Mouse (Mus musculus) liver, embryonic 11.5 days (tissue): ENCODE data around the gene Cyp2c29. TPM values are rescaled to one million over a fixed set of nuclear protein-coding genes. Genes with fewer than 3 reads are reported as not detected.
"Not testable (repeated sequence)": the region's sequence is repeated elsewhere in the genome, so short reads cannot be mapped to it uniquely, and the experiment has no call there.

Source experiments
- ATAC-seq: fragments of 200-750 bp; cut with Nextera tagmentation; replicated peaks from 2 replicates; pipeline ENCODE4 v1.8.0; 2017; ENCODE audit warnings: moderate number of reproducible peaks, mild to moderate bottlenecking, moderate TSS enrichment, moderate library complexity; ENCODE audit not compliant: low FRiP score
- DNase-seq: peaks from one replicate; pipeline ENCODE4 v3.0.0-alpha.2; 2017; ENCODE audit warnings: low spot score
- H3K27ac ChIP-seq: fragments of 300-500 bp; sonication (generic); 2 replicates; pipeline ENCODE4 v1.5.1; 2014; ENCODE audit warnings: mild to moderate bottlenecking, low read depth, low read length, control low read depth
- H3K27me3 ChIP-seq: fragments of 300-500 bp; sonication (generic); replicated peaks from 2 replicates; pipeline ENCODE4 v1.6.1; 2014; ENCODE audit warnings: low read length, mixed read lengths; ENCODE audit not compliant: control insufficient read depth, insufficient read depth
- H3K36me3 ChIP-seq: fragments of 300-500 bp; sonication (generic); 2 replicates; pipeline ENCODE4 v1.6.1; 2014; ENCODE audit warnings: mild to moderate bottlenecking, low read length, moderate library complexity, mixed read lengths; ENCODE audit not compliant: control insufficient read depth, insufficient read depth
- H3K4me1 ChIP-seq: fragments of 300-500 bp; sonication (generic); replicated peaks from 2 replicates; pipeline ENCODE4 v1.6.1; 2014; ENCODE audit warnings: low read length, mixed read lengths; ENCODE audit not compliant: control insufficient read depth, insufficient read depth
- H3K4me2 ChIP-seq: fragments of 300-500 bp; sonication (generic); 2 replicates; pipeline ENCODE4 v1.6.1; 2014; ENCODE audit warnings: mild to moderate bottlenecking, control low read depth, moderate library complexity
- H3K4me3 ChIP-seq: fragments of 300-500 bp; sonication (generic); 2 replicates; pipeline ENCODE4 v1.5.1; 2014; ENCODE audit warnings: low read depth, low read length, control low read depth
- H3K9ac ChIP-seq: fragments of 300-500 bp; sonication (generic); 2 replicates; pipeline ENCODE4 v1.6.1; 2014; ENCODE audit warnings: low read depth, low read length, control low read depth
- H3K9me3 ChIP-seq: fragments of 300-500 bp; sonication (generic); 2 replicates; pipeline ENCODE4 v1.6.1; 2016; ENCODE audit warnings: low read length, inconsistent platforms, mixed read lengths; ENCODE audit not compliant: control insufficient read depth
- WGBS: fragments of 180-500 bp; shearing (Covaris S2); extraction: QIAGEN DNeasy Blood & Tissue Kit; methylation state at CpG from one replicate; pipeline ENCODE4 v1.1.7; 2014; 5-methylcytosine and 5-hydroxymethylcytosine counted together
- polyA plus RNA-seq: library from polyadenylated mRNA; unstranded; fragments of >200 nt; fragmentation: Nextera tagmentation; extraction: Ambion mirVana; gene quantifications from 2 replicates; pipeline ENCODE4 v1.2.1, GENCODE M21; 2014

Gene Cyp2c29
- polyA plus RNA-seq = not detected in 2 replicates

DNA sequence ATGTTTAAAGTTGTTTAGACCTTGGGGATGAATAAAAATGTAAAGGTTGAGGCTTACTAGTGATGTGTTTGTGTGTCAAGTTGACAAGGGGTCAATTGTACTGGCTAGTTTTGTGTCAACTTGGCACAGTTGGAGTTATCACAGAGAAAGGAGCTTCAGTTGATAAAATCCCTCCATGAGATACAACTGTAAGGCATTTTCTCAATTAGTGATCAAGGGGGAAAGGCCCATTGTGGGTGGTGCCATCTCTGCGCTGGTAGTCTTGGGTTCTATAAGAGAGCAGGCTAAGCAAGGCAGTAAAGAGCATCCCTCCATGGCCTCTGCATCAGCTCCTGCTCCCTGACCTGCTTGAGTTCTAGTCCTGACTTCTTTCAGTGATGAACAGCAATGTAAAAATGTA lies at the start of gene Cyp2c29:
Gene Cyp2c29, plus strand, starts transcription at position 301 of the 400 bp plus-strand sequence.
- H3K4me3 ChIP-seq, H3K27ac ChIP-seq, H3K9me3 ChIP-seq, H3K36me3 ChIP-seq, H3K27me3 ChIP-seq, DNase-seq, H3K4me2 ChIP-seq, H3K4me1 ChIP-seq, H3K9ac ChIP-seq, ATAC-seq: not testable (repeated sequence)
- no CpG with 5 or more reads among the region's 1 CpGs for WGBS

GRCm38 (mm10) chr19:39267036-39267435 lies 2.2 kb upstream of the Cyp2c29 start:
- not testable (repeated sequence) for ATAC-seq, H3K4me2 ChIP-seq, H3K27ac ChIP-seq, DNase-seq, H3K4me1 ChIP-seq, H3K36me3 ChIP-seq, H3K4me3 ChIP-seq, H3K9ac ChIP-seq, H3K9me3 ChIP-seq, H3K27me3 ChIP-seq
- 61% methylated on average over 2 of the region's 2 CpGs for WGBS

- no peak overlapping the region for H3K4me3 ChIP-seq
- H3K27ac ChIP-seq = no peak overlapping the region
- no peak overlapping the region for H3K9ac ChIP-seq
- H3K27me3 ChIP-seq = no peaks in the 10 kb centered on the region
- no peaks in the 10 kb centered on the region for H3K36me3 ChIP-seq
- DNase-seq (no peak), ATAC-seq (no peak)
- H3K4me2 ChIP-seq = no peak overlapping the region
- H3K9me3 ChIP-seq = 0 out of 2 replicates have a peak, but pooled peaks cover 2% of the 10 kb centered on the region
- H3K4me1 ChIP-seq = no peaks in the 10 kb centered on the region
These were observed 13.6 kb downstream of the Cyp2c29 start for GRCm38 (mm10) chr19:39282801-39283200.

DNA sequence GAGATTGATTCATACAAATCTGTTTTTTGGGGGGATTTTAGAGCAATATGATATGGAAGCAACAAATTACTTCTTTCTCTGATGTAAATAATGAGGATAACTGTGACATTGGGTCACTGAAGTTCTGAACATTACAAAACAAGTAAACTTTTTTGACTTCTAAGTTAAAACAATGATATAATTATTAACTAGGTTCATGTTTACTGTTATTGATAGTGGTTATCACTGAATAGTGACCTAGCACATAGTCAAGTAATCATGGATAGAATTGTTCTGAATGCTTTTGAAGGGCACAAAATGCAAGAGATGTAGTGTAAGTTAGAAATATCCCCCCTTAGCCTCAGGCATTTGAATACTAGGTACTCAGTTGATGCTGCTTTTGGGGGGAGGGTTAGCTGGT lies 16.4 kb downstream of the Cyp2c29 start:
- Histone ChIP-seq H3K27me3 (no peaks in the 10 kb centered on the region), H3K9me3 (0 out of 2 replicates have a peak, but pooled peaks cover 2% of the 10 kb centered on the region), H3K4me3 (no peak overlapping the region), H3K27ac (no peak overlapping the region), H3K9ac (no peak overlapping the region), H3K36me3 (no peaks in the 10 kb centered on the region), H3K4me1 (no peaks in the 10 kb centered on the region), H3K4me2 (no peak overlapping the region)
- DNase-seq (no peak), ATAC-seq (no peak)

DNA sequence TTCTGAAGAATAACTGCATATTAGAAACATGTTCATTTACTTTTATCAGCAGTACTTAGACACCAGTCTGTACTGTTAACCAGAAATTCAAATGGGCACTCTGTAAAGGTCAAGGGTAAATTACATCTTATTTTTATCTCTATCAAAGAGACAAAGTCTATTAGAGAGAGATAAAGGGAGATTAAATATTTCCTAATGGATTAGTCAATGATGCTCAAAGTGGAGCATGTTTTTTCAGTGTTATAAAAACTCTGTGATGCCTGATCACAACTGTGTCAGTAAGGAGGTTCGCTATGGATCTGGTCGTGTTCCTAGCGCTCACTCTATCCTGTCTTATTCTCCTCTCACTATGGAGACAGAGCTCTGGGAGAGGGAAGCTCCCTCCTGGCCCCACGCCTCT lies 17.6 kb downstream of the Cyp2c29 start:
- H3K4me1 ChIP-seq = no peaks in the 10 kb centered on the region
- no peak overlapping the region for H3K4me2 ChIP-seq
- WGBS = 68% methylated on average over 4 of the region's 4 CpGs
- no peak for ATAC-seq
- no peak overlapping the region for H3K27ac ChIP-seq
- DNase-seq = no peak
- no peaks in the 10 kb centered on the region for H3K27me3 ChIP-seq
- H3K4me3 ChIP-seq = no peak overlapping the region
- H3K36me3 ChIP-seq = no peaks in the 10 kb centered on the region
- 0 out of 2 replicates have a peak, but pooled peaks cover 2% of the 10 kb centered on the region for H3K9me3 ChIP-seq
- no peak overlapping the region for H3K9ac ChIP-seq

DNA sequence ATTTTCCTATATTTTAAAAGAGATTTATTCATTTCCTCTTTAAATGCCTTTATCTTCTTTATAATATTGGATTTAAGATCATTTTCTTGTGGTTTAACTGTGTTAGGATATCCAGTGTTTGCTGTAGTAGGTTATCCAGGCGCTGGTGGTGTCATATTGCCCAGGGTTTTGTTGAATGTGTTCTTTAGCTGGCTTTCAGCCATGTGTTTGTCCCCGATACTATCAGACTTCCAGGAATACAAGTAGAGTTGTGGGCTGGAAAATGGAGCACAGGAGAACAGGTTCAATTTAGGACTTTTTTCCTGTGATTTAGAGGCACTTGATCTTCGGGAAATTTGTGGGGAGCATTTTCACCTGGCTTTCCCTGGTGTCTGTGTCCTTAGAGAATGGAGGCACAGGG lies 19.8 kb downstream of the Cyp2c29 start:
- WGBS = 64% methylated on average over 3 of the region's 3 CpGs

More for the DNA sequence above, 19.8 kb downstream of the Cyp2c29 start:
- Histone ChIP-seq H3K36me3 (no peaks in the 10 kb centered on the region), H3K4me2 (no peak overlapping the region), H3K9ac (no peak overlapping the region), H3K4me1 (no peaks in the 10 kb centered on the region), H3K27me3 (no peaks in the 10 kb centered on the region), H3K27ac (no peak overlapping the region), H3K4me3 (no peak overlapping the region), H3K9me3 (0 out of 2 replicates have a peak, but pooled peaks cover 3% of the 10 kb centered on the region)
- DNase-seq (no peak), ATAC-seq (no peak)

Other genes with a start within 250 kb of the Cyp2c29 start
- not detected in 2 replicates for gene Cyp2c65, start 208.4 kb upstream of the Cyp2c29 start, polyA plus RNA-seq
- gene Cyp2c66, start 155.5 kb upstream of the Cyp2c29 start, polyA plus RNA-seq = not detected in 2 replicates
- gene Cyp2c38, start 193.7 kb downstream of the Cyp2c29 start, polyA plus RNA-seq = not detected in 2 replicates
- not detected in 2 replicates for gene Cyp2c39, start 241.5 kb downstream of the Cyp2c29 start, polyA plus RNA-seq